Mouse (Mus musculus): Measurements from ENCODE around the gene Bnc2.

Gene Bnc2

DNA sequence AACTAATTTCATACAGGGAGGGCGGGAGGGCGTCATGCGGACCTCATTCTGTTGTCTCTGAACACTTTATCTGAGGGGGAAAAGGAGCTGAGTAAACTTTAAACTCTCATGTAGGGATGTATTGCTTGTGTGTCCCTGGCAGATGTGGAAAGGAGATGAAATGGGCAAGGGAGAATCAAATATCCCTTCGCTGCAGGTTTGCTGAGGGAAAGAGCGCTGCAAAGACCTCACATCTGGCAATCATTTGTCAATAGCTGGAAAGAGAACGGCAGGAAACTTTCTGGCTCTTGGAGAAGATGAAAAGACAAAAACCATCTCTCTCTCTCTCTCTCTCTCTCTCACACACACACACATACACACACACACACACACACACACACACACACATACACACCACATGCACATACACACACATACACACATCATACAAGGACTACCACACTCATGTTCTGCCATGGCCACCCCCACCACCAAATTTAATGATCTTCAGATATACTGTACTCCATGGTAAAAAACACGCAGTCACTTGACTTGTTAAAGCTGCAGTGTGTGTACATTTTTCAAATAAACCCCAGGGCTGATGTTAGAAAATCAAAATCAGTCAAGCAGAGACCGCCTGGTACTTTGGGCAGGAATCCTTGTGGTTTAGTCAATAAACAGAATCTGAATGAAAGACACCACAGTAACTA is 172.3 kb downstream of the Bnc2 start:
- DNase-seq, result no peak

DNA sequence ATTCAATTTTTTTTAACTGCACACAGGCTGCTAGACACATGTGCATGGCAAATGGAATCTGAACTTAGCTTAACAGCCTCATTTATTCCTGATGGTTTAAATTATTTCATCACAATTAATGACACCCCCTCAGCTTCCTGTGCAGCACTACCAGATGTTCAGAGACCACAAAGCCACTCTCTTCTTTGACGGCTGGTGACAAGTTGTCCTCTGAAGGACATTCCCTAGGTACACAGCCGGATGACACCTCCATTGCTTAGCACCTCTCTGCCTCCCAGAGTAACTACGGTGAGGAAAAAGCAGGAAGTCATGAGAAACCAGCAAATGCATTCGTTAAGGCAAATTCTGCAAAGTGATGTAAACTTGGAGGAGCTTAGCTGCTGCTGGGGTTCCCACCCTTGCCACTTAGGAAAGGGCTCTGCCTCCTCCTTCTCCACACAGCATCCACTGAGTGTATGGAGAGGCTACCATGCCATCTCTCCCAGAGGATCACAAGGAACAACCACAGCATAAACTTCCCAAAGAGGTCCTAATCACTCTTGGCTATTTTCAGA is 174.2 kb downstream of the Bnc2 start:
- DNase-seq, result no peak

DNA sequence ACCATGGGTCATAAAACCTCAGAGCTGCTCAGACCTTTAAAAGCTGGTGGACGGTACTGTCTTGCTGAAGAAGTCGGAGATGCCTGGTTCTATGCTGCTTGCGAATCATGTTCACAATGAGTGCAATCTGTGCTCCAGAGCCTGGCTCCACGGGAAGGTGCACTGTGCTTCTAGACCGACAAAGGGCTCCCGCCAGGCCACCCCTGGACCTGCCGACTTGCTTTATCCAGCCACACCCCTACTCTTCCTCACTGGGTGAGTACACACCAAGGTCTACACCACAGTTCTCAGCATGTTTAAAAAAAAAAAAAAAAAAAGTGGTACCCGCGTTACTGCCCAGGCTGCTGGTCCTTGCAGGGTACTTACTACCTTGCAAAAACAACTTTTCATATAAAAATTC is 174.8 kb downstream of the Bnc2 start:
- no peak for DNase-seq

DNA sequence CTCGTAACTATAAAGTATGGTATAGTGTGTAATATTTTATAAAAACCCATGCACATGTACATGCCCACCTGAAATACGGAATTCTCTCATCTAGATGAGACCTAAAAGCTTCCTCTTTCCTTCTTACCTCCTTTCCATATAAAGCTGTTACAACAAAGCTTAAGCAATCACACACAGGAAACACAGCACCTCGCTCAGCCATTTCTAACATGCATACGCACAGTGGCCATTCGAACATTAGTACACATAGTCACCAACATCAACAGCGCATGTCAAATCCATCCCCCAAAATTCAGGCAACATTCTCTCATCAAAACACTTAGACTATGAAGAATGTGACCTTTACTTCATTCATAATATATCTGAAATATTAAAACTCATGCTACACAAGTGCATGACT is 176.6 kb downstream of the Bnc2 start:
- DNase-seq, result no peak

DNA sequence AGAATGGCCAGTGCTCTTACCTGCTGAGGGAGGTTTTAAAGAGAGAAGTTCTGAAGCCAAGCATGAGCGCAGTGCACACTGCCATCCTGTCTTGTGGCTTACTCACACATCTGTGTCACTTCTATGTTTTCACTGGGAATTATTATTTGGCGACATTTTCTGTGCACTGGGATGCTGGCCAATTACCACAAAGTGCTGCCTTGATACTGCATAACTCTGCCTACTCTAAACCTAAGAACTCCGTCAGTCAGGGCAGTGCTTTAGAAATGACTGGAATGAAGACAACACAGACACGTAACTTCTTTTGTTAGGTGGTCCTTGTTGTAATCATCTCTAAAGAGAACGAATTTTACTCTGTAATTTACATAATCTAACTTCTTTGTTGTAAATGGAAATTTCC is 186.8 kb downstream of the Bnc2 start:
- DNase-seq, result no peak

DNA sequence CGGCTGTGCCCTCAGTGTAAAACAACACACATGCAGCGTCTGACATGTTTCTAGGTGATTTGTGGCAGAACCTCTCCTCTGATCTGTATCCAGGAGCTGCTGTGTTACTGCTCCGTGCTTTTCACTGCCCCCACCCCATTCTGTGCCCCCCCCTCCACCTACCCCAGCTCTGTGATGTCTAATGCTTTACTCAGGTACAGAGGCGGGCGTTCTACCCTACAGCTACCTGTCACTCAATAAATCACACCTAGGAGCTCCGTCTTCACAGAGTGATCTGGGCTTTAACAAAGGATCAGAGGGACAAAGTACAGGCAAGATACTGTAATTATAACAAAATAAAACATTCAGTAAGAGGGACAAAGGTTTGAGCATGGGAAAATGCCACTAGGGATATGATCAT is 192.4 kb downstream of the Bnc2 start:
- DNase-seq, result no peak

DNA sequence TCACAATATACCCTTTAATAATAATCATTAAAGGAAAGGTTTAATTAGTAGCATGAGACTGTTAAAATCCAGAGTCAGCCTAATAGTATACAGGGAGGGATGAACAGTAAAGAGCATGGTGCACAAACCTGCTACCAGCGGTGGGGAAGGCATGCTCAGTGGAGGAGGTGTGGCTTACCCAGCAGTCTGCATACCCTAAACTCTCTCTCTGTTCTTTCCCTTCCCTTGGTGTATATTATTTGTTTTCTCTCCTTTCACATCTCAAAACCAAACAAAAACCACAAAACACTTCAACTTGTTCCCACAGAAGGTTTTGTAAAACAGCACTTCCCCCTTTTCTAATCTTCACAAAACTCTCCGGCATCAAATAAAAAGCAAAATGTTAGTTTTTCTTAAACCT is 202.4 kb downstream of the Bnc2 start:
- no peak for DNase-seq

DNA sequence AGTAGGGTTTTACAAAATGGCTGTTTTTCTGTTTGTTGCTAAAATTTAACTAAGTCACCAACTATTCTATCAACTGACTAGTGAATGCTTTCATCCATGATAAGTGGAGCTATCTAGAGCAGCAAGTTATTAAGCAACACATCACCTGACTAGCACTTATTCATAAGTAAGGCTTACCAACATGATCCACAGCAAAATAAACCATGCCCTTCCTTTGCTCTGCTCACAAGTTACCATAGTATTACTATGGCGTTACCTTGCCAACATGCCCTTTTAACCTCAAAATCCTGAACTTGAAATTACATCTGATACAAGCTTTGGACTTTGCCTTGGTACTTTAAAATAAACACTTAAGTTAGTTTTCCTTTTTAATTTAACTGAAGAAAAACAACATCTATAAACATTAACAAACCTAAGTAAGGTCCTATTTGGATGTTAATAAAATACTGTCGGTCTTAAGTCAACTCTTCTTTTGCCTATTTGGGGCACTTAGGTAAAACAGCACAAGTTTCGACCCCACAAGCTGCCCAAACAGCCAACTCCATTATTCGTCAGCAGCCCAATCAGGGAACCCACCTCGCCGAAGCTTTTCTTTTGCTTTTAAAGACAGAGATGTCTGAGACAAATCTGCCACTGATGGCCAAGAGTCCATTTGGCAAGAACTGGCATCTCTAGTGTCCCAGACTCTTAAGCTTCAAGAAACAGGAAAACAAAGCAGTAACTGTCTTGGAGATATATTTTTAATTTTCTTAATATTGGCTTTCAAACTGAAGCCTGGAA is 204.8 kb downstream of the Bnc2 start:
- DNase-seq, result peak; percentile 55

DNA sequence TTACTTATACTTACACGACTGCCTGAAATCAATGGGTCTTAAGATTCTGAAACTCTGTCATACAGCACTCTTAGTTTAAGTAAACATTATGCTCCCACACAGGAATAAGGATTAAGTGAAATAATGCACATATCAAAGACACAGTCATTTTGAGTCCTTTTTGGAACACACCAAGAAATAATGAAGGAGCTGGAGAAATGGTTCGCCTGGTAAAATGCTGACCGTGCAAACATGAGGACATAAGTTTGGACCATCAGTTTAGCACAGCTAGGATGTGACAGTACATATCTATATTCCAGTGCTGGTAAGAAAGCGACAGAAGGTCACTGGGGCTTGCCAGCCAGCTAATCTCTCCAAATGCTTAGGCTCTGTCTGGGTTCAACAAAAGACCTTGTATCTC is 205.7 kb downstream of the Bnc2 start:
- DNase-seq, result no peak

DNA sequence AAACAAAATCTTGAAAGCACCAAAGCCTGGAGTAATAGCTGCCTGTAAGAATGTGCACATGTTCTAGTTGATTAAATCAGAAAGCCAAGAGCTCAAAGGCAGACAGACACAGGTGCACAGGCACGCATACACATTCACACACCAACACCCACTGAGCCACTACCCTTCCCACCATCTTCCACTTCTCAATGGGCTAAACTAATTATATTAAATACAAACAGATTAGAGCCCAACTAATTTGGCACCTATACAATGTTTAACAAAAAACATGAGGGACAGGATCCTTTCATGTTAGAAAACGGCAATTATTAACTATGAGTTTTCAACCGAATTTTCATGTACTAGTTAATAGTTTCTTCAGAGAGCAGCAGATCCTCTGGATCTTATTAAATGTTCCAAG is 207.4 kb downstream of the Bnc2 start:
- DNase-seq, result no peak

DNA sequence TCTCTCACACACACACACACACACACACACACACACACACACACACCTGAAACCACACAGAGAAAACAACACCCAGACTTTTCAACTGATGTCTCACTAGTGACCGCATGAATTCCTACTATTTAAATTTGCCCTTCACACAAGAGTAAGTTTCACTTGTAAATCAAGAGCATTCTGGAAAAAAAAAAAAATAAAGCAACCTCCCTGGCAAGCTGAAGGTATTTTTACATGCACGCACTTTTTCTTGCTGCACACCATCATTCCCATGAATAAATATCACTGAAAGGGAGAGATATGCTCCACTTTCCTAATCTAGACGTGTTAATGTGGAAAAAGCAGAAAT is 216.9 kb downstream of the Bnc2 start:
- DNase-seq, result no peak

DNA sequence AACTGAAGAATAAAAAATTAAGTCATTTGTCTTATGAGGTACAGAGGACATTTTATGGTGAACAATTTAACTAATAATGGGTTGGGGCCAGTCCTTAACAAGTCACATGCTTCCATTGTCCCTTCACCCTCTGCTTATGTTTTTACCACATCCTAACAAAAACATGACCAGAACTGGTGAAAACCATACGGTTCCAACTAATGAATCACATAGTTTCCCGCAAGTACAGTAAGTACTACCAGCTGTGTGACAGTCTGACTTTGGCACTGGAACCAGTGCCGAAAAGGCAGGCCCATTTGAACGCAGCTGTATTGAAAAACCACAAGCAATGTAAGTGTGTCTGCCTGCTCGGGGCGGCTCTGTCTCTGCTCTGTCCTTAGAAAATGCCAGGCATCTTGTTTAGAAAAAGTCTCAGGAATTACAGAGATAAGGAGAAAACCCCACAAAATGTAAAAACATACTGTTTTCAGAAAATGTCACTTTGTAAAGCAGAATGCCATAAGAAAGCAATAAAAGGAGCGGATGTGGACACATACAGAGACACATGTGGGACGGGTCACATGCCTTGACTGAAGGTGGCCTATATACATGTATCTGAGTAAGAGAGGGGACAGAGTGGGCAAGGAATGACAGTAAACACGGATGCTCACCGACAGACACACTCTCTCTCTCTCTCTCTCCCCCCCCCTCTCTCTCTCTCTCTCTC is 217.4 kb downstream of the Bnc2 start:
- DNase-seq, result no peak

DNA sequence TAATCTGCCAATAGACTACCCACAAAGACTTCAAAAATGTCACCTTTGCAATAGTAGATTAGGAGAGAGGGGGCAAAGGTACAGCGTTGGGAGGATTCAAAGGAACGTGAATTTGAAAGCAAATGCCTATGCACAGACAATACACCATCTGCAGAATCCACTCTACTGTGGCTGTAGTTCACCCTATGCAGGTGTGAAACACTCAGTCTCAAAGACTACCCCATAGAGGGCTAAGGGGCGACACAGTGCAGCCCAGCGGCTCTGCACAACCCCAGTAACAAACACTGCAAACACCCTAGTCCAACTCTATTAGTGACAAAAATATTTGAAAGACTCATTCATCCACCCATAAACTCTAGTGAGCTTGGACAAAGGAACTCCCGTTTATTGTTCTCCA is 218.2 kb downstream of the Bnc2 start:
- DNase-seq, result no peak

DNA sequence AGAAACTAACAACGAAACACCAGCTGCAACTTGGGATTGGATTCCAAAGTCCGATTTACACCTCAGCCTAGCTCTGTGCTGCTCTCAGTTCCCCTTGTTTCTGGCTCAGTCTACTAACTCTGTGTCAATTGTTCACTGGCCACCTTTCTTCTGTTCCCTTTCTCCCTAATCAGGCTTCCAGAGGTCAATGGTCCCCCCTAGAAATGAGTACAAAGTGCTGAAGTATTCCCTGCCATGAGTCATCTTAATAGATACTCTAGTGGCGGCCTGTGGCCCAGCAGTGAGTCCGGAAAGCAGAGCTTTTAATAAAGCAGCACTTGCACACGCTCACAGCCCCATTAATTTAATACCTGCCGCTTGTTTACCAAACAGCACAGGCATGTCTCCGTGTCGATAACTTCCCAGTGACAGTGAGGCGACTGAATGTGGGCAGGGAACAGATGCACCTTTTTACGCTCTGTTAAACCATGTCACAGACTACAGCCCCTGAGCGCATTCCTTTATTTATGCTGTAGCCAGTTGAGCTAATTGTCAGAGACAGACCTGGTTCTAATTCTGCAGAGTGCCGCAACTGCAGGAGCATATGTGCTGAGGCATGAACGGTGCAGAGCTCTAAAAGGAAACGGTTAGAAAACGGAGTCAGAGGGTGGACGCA is 218.8 kb downstream of the Bnc2 start:
- DNase-seq, result peak; percentile 45

DNA sequence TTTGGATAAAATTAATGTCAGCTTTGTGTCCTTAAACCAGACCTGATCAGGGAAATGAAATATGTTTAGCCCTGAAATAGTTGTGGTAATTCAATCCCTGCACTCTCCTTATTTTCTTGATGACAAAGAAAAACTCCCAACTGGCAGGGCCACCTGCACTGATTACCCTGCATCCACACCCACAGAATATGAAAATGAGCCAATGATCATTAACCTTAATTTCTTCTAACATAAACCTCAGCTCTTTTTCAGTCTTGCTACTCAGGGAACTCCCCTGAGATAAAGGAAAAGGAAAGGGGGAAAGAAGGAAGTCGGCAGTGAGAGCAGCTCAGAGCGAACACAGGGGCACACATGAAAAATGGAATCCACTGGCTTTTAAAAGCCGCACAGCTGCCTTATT is 220.6 kb downstream of the Bnc2 start:
- no peak for DNase-seq

DNA sequence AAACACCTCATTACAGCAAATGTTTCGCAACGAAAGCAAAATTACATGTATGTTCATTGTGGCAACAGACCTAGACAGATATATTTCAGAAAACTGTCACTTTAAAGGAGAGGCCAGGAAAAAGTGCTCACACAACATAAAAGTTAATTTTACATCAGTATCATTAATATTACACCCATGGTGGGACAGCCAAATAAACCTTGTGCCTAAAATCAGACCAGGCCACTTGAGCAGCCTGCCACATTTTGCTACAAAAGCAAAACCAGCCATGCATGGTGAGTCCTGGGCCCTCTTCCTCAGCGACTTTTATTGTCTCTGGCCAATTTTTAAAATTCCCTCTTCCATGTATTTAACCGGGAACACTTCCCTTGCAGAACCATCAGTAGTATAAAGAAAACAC is 221.5 kb downstream of the Bnc2 start:
- DNase-seq, result no peak

DNA sequence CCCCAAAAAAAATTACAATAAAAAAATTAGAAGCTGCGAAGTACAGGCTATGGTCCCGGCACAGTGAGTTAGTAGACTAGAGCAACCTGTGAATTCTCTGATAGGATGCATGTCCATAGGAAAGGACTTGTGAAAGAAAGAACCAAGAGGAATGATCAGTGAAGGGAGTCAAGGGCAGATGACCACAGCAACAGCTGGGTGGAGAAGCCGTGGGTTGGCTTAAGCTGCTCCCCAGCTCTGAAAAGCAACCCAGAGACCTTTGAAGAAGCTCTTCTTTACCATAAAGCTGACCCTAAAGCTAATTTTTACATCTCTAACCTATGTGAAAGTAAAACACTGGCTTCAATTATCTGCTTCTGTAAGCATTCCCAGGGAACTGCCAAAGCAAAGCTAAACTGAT is 222.4 kb downstream of the Bnc2 start:
- no peak for DNase-seq

DNA sequence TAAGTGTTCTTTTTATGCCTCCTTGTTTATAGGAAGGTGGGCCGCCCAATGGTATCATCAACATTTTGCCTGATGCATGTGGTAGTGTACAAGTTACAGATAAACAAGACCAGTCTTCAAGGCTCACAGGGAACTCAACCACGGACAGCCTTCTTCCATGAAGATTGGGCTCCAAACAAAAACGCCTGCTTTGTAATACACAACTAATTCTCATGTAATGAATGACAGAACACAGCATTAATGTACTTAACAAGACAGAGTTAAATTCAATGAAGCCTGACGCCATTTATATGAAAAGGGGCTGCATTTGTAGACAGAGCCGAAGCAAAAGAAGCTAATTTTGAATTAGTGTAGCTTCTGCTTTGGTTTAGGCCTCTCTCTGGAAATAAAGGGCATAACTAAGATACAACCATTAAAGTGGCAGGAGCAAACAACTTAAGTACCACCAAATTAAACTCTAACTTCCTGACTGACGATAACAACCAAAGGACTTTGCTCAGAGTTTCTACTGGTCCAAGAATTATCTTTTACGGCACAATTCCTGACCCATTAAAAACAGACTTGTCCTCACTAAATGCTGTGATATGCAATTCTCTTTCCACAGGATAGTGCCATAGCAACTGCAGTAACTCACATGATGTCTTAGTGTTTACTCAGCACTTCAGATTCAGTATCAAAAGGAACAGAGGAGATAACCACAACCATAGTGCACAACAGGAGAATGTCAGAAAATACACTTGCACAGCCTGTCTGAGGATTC is 225.6 kb downstream of the Bnc2 start:
- DNase-seq, result no peak

DNA sequence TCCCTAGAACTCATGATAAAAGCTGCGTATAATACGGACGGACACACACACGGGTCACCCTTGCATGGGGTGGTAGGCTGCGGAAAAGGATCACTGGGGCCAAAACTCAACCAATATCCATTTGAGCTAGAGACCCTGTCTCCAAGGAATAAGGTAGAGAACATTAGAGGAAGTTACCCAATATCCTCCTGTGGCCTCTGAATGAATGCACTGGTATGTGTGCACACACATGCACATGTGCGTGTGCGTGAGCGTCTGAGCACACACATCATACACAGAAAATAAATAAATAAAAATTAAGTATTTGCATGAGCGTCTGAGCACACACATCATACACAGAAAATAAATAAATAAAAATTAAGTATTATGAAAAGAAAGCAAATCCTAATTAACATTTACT is 241.8 kb downstream of the Bnc2 start:
- DNase-seq, result no peak

DNA sequence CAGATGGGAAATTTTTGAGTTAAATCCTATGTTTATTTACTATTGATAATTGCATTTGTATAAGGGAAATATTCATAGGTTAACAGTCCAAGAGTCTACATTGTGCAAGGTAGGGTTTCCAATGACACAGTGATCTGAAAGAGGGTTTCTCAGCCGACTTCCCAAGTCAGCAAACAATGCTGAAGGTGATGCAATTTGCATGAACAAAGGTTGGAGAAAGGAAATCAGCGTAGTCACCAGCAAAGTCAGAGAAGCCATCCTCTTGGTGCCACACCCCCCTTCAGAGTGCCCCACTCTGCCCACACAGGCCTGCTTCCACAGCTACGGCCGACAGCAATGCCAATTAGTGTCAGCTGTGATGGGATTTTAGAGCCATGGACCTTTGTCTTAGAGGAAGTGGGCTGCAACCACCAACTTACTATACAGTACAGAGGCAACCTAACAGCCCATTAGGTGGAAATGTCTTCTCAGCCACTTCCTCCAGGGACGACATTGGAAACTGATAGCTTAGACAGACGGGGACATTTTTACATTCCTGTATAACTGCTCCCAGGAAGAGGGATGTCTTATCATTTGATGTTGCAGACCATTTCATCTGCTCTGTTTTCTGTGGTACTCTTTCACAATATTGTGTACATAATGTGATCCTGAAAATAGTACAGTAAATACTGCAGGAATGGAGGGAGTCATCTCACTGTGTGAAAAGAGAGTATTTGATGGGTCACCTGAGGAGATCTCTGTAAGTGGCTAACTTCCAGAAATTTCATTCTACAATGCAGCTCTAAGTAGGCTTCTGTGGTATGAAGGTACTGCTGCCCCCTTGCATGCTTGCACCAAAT is 243.2 kb downstream of the Bnc2 start:
- no peak for DNase-seq

DNA sequence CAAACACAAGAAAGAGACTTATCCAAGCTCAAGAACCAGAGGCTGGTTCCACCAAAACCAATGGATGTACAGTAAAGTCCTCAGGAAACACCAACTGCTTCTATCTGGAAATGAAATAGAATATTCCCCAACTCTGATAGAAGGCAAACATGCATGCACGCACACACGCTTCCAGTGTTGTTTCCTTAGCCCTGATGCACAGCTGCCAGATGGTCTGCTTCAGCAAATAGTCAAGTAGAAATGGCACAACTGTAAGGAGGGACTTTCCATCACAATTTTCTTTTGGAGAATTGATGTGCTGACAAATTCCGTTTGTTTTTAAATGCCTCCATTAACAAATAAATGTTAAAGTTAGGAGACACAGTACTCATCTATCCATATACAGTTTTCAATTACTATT is 247.1 kb downstream of the Bnc2 start:
- DNase-seq, result no peak

DNA sequence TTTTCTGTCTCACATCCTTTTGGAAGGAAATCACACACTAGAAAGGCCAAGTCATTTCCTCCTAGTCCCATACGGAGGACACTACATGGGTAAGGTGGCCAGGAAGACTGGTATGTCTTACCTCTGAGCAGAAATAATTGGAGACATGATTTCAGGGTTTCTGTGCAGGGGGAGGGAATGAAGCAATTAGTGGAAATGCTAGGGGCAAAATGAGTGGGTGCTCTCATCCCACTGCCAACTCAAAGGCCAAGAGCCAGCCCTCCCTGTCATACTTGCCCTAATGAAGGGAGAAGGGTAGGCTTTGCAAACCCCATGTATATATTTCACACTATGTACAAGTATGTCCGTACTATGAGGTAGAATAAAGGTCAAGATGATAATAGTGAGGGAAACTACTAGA is 263.6 kb downstream of the Bnc2 start:
- DNase-seq, result no peak
